Mouse (Mus musculus) lung, postnatal 10 days (tissue): ENCODE results near the gene Tbc1d19.

Source experiments
- DNase-seq: peaks from one replicate; pipeline ENCODE4 v3.0.0; 2021

Tbc1d19 gene

DNA sequence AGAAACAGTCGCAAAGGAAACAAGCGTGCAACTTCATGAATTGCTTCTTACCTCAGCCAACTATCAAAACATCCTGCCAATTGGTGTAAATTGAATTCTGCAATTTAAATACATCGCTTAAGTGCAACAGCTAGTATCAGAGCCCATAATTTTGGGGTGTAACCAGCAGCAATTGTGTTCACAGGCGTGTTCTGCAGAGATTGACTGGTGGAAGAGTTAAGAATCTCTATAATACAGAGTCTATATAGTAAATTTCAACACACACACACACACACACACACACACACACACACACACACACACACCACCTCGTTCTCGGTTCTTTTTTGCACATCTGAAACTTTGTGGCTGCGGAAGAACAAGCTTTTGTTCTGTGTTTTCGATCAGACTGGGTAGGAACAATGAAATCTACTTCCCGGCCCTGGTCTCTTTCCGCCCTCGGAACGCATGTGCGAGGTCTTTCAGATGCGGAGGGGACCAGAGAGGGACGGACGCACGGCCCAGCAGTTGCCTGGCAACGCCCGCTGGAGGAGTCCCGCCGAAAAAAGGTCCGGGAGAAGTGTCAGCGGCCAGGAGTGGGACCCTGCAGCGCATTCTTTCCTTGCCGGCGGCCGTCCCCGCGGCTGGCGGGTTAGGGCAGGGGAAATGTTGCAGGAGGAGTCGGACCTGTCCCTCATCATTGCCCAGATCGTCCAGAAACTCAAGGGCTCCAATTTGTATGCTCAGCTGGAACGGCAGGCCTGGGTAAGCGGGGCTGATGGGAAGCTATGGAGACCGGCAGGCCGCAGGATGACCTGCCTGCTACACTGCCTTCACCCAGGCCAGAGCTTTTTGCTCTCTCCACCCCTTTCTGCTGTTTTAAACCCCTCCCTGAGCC is at the start of gene Tbc1d19:
TSS of gene Tbc1d19 (plus strand) at position 492 of the 877 bp plus-strand sequence.
- peak; percentile 92 for DNase-seq

DNA sequence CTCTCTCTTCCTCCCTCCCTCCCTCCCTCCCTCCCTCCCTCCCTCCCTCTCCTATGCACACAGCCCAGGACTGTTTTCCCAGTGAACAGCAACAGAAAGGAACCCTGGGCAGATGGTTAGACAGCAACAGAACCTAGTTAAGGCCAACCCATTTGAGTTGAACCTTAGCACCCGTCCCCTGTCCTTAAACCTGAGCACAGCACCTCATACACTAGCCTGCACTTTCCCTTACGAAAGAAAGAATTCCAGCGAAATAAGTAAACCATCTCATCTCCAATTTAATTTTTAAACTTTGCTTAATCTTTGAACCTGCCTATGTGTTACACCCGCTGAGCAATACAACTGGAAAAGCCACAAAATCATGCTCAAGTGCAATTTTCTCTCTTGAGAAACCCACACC is 49.5 kb upstream of the Tbc1d19 start:
- DNase-seq = no peak

DNA sequence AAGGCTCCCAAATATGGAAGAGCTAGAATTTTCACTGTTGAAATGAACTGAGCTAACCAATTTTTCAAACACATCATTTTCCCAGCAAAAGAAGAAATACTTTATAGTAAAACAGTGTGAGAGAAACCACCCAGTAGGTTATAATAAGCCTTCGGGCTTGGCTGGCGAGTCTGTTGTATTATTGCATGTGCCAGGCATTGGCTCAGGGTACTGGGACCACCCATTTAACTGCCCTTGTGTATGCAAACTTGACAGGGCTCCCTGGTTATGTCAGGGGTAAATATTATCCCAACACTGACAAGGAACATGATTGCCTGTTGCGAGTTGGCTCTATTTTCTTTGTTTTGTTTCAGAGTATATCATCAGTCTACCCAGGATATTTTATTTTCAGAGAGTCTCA is 48.5 kb upstream of the Tbc1d19 start:
- no peak for DNase-seq

- DNase-seq = no peak
These were observed 48.1 kb upstream of the Tbc1d19 start for GRCm38 (mm10) chr5:53761346-53761745.

GRCm38 (mm10) chr5:53784818-53785520 is 24.4 kb upstream of the Tbc1d19 start:
- DNase-seq = no peak

- DNase-seq = no peak
These were observed 8.0 kb upstream of the Tbc1d19 start for GRCm38 (mm10) chr5:53801379-53801778.

DNA sequence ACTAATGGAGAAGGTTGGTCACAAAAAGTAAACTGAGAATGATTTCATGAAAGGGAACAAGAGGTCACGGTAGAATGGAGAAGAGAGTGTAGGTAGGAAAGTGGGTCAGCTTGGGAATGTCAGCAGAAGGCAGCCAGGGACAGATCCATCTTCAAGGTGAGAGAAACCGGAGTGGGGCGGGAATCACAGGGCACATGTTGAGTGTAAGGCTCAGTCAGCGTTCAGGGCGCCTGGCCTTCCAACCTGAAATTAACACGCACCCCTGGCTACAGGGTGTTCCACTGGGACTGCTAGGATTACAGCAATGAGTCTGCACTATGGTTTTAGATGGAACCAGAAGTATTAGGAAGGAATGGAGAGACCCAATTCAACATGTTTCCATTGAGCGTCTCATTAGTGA is 10.3 kb downstream of the Tbc1d19 start:
- DNase-seq = no peak

- DNase-seq = no peak
These were observed 16.5 kb downstream of the Tbc1d19 start for GRCm38 (mm10) chr5:53825886-53826285.

DNA sequence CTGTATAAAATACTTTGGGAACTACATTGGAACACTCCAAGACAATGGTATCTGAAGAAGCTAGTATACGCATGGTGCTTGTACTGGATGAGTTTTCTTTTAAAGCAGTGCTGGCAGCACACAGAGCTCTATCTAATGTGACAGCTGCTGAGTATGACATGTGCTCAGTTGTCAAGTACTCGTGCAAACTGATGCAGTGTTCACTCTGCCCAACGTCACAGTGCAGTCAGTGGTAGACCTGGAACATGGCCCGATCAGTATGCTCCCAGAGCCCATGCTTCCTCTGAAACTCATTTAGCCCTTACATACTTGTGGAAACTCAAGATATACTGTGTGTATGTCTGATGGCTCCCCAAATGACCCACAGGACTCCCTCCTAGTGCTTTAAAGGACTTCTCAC is 25.1 kb downstream of the Tbc1d19 start:
- no peak for DNase-seq

DNA sequence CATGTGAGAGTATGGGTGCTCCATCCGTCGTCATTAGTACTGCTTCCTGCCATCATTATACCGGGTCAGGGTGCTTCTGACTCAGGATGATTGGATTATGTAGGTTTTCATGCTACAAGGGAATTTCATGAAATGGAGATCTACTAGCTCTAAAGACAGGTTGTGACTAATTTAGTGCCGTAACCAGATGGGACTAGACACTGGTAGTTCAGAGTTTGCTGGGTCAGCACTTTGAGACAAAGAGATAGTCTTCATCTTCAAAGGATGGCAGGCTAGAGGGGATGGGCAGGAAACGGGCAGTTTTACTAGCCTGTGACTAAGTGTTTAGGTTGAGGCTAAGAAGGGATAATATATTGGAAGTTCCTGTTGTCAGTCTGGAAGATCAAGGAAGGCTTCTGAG is 31.9 kb downstream of the Tbc1d19 start:
- DNase-seq = no peak

- no peak for DNase-seq
These were observed 39.0 kb downstream of the Tbc1d19 start for GRCm38 (mm10) chr5:53848294-53848942.

DNA sequence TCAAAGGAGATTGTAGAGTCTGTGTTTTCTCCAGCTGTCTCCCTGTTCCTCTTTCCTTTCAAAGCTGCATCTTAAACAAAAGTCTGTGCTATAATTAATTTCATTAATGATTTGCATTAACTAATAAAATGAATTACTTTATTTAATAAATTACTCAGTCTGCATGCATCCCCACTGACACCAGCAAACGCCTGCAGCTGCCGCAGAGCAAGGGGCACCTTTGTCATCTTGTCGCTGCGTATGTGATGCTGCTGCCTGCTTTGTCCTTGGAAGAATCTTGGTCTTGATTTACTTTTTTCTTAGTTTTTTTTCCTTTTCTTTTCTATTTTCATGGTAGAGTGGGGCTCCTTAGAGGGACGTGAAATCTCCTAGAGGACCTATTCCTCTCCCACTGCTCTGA is 43.2 kb downstream of the Tbc1d19 start:
- DNase-seq = no peak

GRCm38 (mm10) chr5:53854561-53854960 is 45.2 kb downstream of the Tbc1d19 start:
- DNase-seq = no peak

GRCm38 (mm10) chr5:53856011-53856410 is 46.6 kb downstream of the Tbc1d19 start:
- no peak for DNase-seq

- no peak for DNase-seq
These were observed 55.7 kb downstream of the Tbc1d19 start for GRCm38 (mm10) chr5:53865146-53865545.

GRCm38 (mm10) chr5:53865991-53866390 is 56.6 kb downstream of the Tbc1d19 start:
- DNase-seq = no peak

DNA sequence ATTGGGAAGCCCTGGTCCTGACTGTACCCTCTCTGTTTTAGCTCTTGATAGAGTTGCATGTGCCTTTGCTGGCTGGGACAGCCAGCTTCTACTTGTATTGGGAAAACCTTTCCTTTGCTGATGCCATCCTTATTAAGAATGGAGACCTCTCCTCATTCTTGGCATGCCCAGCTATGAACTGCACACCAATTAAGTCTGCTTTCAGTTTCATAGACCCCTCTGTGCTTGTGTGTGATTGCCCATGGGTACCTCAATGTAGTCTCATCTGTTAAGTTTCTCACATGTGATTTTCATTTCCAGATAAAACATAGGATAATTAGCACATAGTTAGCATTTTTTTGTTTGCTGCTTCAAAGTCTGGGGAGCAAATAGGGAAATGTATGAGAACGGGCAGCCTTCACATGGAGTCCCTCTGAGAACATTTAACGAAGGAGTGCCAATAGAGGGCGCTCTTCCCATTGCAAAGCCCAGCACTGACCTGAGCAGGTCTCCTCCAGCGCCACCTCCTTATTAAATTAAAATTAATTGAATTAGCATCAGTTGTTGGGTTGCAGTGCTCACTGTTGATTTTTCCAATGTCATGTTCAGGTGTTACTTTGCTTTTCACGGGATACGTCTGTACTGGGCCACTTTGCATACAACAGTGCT is 62.4 kb downstream of the Tbc1d19 start:
- DNase-seq = peak; percentile 73

GRCm38 (mm10) chr5:53874966-53875365 is 65.6 kb downstream of the Tbc1d19 start:
- DNase-seq = no peak

- peak; percentile 73 for DNase-seq
These were observed 71.3 kb downstream of the Tbc1d19 start for GRCm38 (mm10) chr5:53880724-53881123.

GRCm38 (mm10) chr5:53881381-53881990 is 72.1 kb downstream of the Tbc1d19 start:
- DNase-seq = peak; percentile 11

GRCm38 (mm10) chr5:53901406-53901805 is 92.0 kb downstream of the Tbc1d19 start:
- no peak for DNase-seq

DNA sequence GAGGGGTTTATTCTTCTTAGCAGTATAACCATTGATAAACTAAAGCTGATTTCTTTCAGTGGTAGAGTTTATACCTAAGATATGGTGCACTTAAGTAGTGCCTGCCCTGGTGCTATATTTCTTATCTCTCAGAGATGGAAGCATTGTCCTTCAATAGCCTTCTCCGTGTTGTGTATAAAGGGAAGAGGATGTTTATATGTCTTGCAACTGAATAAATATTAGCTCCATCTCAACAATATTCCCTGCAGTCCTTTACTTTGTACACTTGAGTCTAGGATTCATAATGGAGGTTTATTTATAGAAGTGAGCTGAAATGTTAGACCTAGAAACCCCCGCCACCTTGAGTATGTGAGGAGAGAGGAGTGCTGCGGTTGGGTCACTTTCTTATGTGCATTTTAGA is 93.4 kb downstream of the Tbc1d19 start:
- peak; percentile 22 for DNase-seq

DNA sequence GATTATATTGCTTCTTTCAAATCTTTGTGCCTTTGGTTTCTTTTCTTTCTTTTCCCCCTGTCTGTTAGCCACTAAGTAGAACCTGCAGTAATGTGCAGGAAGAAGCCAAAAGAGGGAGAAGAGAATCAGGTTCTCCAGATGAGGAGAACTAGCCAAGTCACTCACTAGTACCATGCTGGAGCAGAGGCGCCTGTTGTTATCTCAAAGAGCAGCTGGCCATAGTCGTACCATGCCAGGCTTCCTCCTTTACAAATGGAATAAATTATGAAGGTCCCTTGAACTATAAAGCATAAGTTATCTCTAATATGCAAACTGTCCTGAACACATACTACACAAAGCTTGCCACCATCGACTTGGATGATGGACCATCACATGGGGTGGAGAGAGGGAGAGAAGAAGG is 99.8 kb downstream of the Tbc1d19 start:
- DNase-seq = no peak
